Mouse (Mus musculus): ENCODE data around the gene Lrrc61.

GRCm38 (mm10) chr6:48594043-48594738 is 39.6 kb downstream of the Lrrc61 start:
- no peak for TF ChIP-seq CTCF (IDR thresholded peaks at IDR 0.05; ENCODE audit: low read depth)
- TF ChIP-seq EP300 (IDR thresholded peaks at IDR 0.05; ENCODE audit: low read depth) = peak; percentile 44; the same call in 1 of the 2 replicates

Measured in heart, postnatal 0 days (tissue).